Mouse (Mus musculus): Measurements from ENCODE around the gene Zcchc2. TPM values are rescaled to one million over a fixed set of nuclear protein-coding genes. Genes with fewer than 3 reads are reported as not detected.
A peak's percentile ranks its signal among the peaks of the same experiment; 100 is the strongest.

Zcchc2 gene
- polyA plus RNA-seq, 1 experiment from 2014 or later: 3.1 TPM

DNA sequence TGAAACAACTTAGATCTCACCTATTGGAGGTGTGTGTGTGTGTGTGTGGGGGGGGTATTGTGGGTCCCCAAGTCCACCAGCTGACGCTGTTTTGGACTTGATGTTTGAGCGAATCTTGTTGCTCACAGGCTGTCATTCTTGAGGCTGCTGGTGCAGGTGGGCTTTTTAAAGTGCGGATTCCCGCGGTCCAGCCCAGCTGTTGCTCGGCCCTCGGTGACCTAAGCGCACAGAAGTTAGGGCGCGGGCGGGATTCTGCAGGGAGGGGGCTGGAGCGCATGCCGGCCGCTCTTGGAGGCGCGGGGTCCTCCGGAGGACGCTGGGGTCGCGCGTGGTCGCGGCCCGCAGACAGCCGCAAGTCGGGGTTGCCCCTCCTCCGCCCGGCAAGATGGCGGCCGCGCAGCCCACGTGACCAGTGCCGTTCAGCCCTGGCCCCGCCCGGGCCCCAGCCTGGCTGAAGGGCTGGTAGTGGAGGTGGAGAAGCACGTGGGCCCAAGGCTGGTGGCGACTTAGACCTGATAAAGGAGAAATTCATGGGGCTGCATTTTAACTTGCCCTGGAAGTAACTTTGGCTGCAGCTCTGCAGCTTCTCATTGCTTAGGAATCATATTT is 3.5 kb downstream of the Zcchc2 start:
- peak; percentile 70 for ATAC-seq (ENCODE audit: low FRiP score)

DNA sequence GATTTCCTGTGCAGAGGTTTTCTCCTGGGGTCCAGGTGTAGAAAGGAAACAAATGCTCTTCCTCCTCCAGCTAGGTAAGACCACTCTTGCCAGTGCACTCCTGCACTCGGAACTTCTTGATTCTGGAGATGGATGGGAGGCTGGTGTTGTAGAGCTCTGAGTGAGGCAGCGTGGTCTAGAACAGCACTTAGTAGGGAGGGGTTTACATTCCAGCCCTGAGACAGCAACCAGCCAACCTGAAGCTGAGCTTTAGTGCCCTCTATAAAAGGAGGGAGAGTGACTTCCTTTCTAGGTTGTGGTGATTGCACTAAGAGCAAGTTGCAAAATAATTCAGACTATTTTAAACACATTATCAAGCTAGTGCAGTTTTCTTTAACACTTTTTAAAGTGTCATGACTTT is 5.8 kb downstream of the Zcchc2 start:
- Histone ChIP-seq H3K4me1 (replicated peaks; ENCODE audit: control insufficient read depth, insufficient read depth, low read length) (peaks cover 25% of the 10 kb centered on the region), H3K4me3 (replicated peaks; ENCODE audit: low read length) (no peak overlapping the region), H3K9me3 (ENCODE audit: control insufficient read depth, low read length) (no peaks in the 10 kb centered on the region), H3K36me3 (replicated peaks; ENCODE audit: control insufficient read depth, insufficient read depth) (no peaks in the 10 kb centered on the region), H3K9ac (no peak overlapping the region), H3K27ac (no peak overlapping the region), H3K4me2 (replicated peaks) (no peak overlapping the region), H3K27me3 (ENCODE audit: control insufficient read depth, insufficient read depth, low read length) (no peaks in the 10 kb centered on the region)
- WGBS: 82% methylated on average over 2 of the region's 2 CpGs
- DNase-seq (ENCODE audit: low spot score) (no peak), ATAC-seq (ENCODE audit: low FRiP score) (no peak)

More for the DNA sequence above, 3.5 kb downstream of the Zcchc2 start:
- Histone ChIP-seq H3K4me3 (replicated peaks; ENCODE audit: low read length) (peak overlapping the region; percentile 74), H3K9ac (peak overlapping the region; percentile 63), H3K27ac (no peak overlapping the region; the same call in 1 of the 2 replicates), H3K27me3 (ENCODE audit: control insufficient read depth, insufficient read depth, low read length) (no peaks in the 10 kb centered on the region), H3K4me2 (replicated peaks) (peak overlapping the region; percentile 99), H3K9me3 (ENCODE audit: control insufficient read depth, low read length) (no peaks in the 10 kb centered on the region), H3K4me1 (replicated peaks; ENCODE audit: control insufficient read depth, insufficient read depth, low read length) (peaks cover 29% of the 10 kb centered on the region), H3K36me3 (replicated peaks; ENCODE audit: control insufficient read depth, insufficient read depth) (no peaks in the 10 kb centered on the region)
- peak; percentile 78 for DNase-seq (ENCODE audit: low spot score)
- WGBS: under 1% methylated on average over 36 of the region's 37 CpGs

DNA sequence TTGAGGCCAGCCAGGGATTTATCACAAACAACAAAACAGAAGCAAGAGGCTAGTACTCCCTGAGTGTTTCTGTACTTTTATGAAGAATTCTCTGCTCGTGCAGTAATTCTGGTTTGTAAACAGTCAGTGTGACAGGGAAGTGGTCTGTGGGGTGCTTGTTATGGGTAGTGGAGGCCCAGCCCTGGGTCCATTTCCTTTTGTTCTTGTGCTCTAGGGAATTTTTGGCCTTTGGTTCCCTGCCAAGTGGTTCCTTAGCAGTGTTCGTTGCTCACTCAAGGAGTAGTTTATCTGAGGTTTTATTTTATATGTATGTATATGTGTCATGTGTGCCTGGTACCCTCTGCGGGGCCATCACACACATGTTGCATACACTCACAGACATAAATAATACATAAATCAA is 7.1 kb downstream of the Zcchc2 start:
- DNase-seq (ENCODE audit: low spot score) (no peak), ATAC-seq (ENCODE audit: low FRiP score) (no peak)
- WGBS: 47% methylated on average over 3 of the region's 3 CpGs

DNA sequence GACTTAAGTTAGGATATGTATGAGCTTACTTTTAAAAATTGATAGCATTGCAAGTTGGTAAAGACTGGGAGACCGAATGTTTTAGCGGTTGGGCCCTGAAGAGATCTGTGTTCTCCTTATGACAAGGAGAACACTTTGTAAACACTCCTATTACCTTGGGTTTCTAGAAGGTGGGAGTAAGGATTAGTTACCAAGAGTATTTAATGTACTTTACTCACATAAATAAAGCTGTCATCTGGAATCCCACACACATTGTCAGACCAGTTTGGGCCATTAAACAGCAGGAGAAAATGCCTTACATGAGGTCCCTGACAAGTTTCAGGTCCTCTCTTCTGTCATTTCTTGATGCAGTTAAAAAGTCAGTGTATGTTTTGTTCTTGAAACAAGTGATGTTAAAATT is 9.6 kb downstream of the Zcchc2 start:
- 97% methylated on average over 2 of the region's 2 CpGs for WGBS
- H3K4me2 ChIP-seq (replicated peaks): no peak overlapping the region
- H3K9me3 ChIP-seq (ENCODE audit: control insufficient read depth, low read length): no peaks in the 10 kb centered on the region
- ATAC-seq (ENCODE audit: low FRiP score) (no peak), DNase-seq (ENCODE audit: low spot score) (no peak)
- H3K9ac ChIP-seq: no peak overlapping the region; the same call in 1 of the 2 replicates
- no peak overlapping the region for H3K27ac ChIP-seq
- H3K27me3 ChIP-seq (ENCODE audit: control insufficient read depth, insufficient read depth, low read length): no peaks in the 10 kb centered on the region
- no peak overlapping the region for H3K4me3 ChIP-seq (replicated peaks; ENCODE audit: low read length)
- no peaks in the 10 kb centered on the region; the same call in 1 of the 2 replicates for H3K4me1 ChIP-seq (replicated peaks; ENCODE audit: control insufficient read depth, insufficient read depth, low read length)
- peaks cover 10% of the 10 kb centered on the region; the same call in 1 of the 2 replicates for H3K36me3 ChIP-seq (replicated peaks; ENCODE audit: control insufficient read depth, insufficient read depth)

More for the DNA sequence above, 7.1 kb downstream of the Zcchc2 start:
- no peaks in the 10 kb centered on the region for H3K27me3 ChIP-seq (ENCODE audit: control insufficient read depth, insufficient read depth, low read length)
- no peak overlapping the region for H3K27ac ChIP-seq
- no peaks in the 10 kb centered on the region for H3K36me3 ChIP-seq (replicated peaks; ENCODE audit: control insufficient read depth, insufficient read depth)
- H3K4me2 ChIP-seq (replicated peaks): no peak overlapping the region
- no peak overlapping the region for H3K9ac ChIP-seq
- no peak overlapping the region for H3K4me3 ChIP-seq (replicated peaks; ENCODE audit: low read length)
- H3K9me3 ChIP-seq (ENCODE audit: control insufficient read depth, low read length): no peaks in the 10 kb centered on the region
- peaks cover 16% of the 10 kb centered on the region for H3K4me1 ChIP-seq (replicated peaks; ENCODE audit: control insufficient read depth, insufficient read depth, low read length)

DNA sequence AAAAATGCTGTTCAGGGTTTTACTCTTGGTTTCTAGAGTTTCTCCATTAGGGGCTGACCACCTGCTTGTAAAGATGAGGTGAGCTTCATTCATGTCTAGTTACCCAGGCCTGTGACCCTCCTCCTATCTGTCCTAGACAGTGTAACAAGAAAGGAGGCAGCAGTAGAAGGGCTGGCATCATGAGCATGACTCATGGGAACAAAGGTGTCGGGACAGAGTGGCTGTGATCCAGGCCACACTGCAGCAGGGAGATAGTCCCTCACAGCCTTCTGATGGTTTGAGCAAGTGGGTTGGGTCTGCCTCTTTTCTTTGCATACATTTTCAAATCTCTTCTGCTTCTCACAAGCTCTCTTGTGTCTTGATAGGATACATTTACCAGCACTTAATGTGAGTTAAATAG is 17.4 kb downstream of the Zcchc2 start:
- Histone ChIP-seq H3K27ac (no peak overlapping the region), H3K4me2 (replicated peaks) (no peak overlapping the region), H3K4me3 (replicated peaks; ENCODE audit: low read length) (no peak overlapping the region), H3K4me1 (replicated peaks; ENCODE audit: control insufficient read depth, insufficient read depth, low read length) (no peaks in the 10 kb centered on the region), H3K36me3 (replicated peaks; ENCODE audit: control insufficient read depth, insufficient read depth) (peaks cover 43% of the 10 kb centered on the region), H3K9ac (no peak overlapping the region), H3K27me3 (ENCODE audit: control insufficient read depth, insufficient read depth, low read length) (no peaks in the 10 kb centered on the region), H3K9me3 (ENCODE audit: control insufficient read depth, low read length) (no peaks in the 10 kb centered on the region)
- no peak for DNase-seq (ENCODE audit: low spot score)
- ATAC-seq (ENCODE audit: low FRiP score): no peak
- 93% methylated on average over 1 of the region's 1 CpGs for WGBS

DNA sequence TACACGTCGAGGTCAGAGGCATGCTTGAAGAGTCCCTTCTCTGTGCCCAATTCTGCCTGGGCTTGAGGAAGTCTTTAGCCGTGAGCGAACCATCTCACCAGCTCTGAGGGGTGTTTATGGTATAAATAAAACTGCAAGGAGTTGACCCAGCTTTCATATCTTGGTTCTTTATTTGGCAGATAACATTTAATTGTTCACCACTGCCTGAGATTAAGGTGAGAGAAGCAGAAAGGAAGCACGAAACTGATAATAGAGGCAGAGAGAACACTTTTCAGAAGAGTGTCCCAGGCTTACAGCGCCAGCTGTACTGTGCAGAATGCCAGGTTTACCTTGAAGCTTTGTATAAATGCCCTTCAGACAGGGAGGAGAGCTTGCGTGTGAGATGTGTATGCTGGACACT is 20.9 kb downstream of the Zcchc2 start:
- ATAC-seq (ENCODE audit: low FRiP score) (no peak), DNase-seq (ENCODE audit: low spot score) (no peak)
- no peaks in the 10 kb centered on the region for H3K27me3 ChIP-seq (ENCODE audit: control insufficient read depth, insufficient read depth, low read length)
- no peak overlapping the region for H3K4me3 ChIP-seq (replicated peaks; ENCODE audit: low read length)
- no peaks in the 10 kb centered on the region for H3K4me1 ChIP-seq (replicated peaks; ENCODE audit: control insufficient read depth, insufficient read depth, low read length)
- H3K9ac ChIP-seq: no peak overlapping the region
- no peak overlapping the region for H3K4me2 ChIP-seq (replicated peaks)
- H3K9me3 ChIP-seq (ENCODE audit: control insufficient read depth, low read length): no peaks in the 10 kb centered on the region
- peaks cover 37% of the 10 kb centered on the region for H3K36me3 ChIP-seq (replicated peaks; ENCODE audit: control insufficient read depth, insufficient read depth)
- H3K27ac ChIP-seq: no peak overlapping the region
- WGBS: 96% methylated on average over 7 of the region's 7 CpGs

DNA sequence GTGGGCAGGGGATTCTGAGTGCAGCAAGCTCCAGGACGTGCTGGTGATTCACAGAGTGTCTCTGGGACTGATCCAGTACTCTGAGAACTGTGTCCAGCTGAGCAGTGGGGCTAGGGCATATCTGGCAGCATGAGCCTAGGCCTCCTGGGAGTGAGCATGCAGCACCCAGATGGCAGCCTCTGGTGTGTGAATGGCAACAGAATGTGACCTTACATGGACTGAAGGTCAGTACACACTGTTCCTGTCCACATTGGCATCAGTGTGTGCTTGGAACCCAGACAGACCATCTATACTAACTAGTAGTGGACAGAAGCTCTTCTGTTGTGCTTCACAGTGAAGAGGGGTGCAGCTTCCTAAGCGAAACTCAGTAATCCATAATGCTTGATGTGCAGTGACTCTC is 23.6 kb downstream of the Zcchc2 start:
- no peak for ATAC-seq (ENCODE audit: low FRiP score)
- H3K9me3 ChIP-seq (ENCODE audit: control insufficient read depth, low read length): no peaks in the 10 kb centered on the region
- DNase-seq (ENCODE audit: low spot score): no peak
- no peak overlapping the region for H3K4me3 ChIP-seq (replicated peaks; ENCODE audit: low read length)
- H3K27me3 ChIP-seq (ENCODE audit: control insufficient read depth, insufficient read depth, low read length): no peaks in the 10 kb centered on the region
- 90% methylated on average over 2 of the region's 2 CpGs for WGBS
- H3K4me2 ChIP-seq (replicated peaks): no peak overlapping the region
- peaks cover 49% of the 10 kb centered on the region for H3K36me3 ChIP-seq (replicated peaks; ENCODE audit: control insufficient read depth, insufficient read depth)
- no peaks in the 10 kb centered on the region for H3K4me1 ChIP-seq (replicated peaks; ENCODE audit: control insufficient read depth, insufficient read depth, low read length)
- no peak overlapping the region for H3K9ac ChIP-seq
- no peak overlapping the region for H3K27ac ChIP-seq

DNA sequence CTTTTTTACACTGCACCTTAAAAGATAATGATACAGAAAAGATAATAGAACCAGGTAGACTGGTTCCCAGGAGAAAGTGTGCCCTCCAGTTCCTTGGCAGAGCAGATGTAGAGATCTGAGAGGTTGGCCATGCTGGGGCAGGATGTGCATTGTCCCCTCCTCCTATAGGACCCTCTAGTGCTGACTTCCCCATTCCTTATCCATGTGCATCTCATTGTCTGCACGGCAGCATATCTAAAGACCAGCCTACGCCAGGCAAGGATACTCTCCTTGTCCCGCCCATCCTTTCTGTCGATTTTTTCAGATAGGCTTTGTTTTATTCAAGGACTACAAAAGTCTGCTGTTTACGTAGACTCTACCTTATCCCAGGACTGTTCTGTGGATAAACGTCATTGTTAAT is 26.1 kb downstream of the Zcchc2 start:
- Histone ChIP-seq H3K27me3 (ENCODE audit: control insufficient read depth, insufficient read depth, low read length) (no peaks in the 10 kb centered on the region), H3K36me3 (replicated peaks; ENCODE audit: control insufficient read depth, insufficient read depth) (peaks cover 58% of the 10 kb centered on the region), H3K4me3 (replicated peaks; ENCODE audit: low read length) (no peak overlapping the region), H3K4me2 (replicated peaks) (no peak overlapping the region), H3K9ac (no peak overlapping the region), H3K27ac (no peak overlapping the region), H3K4me1 (replicated peaks; ENCODE audit: control insufficient read depth, insufficient read depth, low read length) (no peaks in the 10 kb centered on the region), H3K9me3 (ENCODE audit: control insufficient read depth, low read length) (no peaks in the 10 kb centered on the region)
- ATAC-seq (ENCODE audit: low FRiP score): no peak
- 87% methylated on average over 6 of the region's 6 CpGs for WGBS
- no peak for DNase-seq (ENCODE audit: low spot score)

DNA sequence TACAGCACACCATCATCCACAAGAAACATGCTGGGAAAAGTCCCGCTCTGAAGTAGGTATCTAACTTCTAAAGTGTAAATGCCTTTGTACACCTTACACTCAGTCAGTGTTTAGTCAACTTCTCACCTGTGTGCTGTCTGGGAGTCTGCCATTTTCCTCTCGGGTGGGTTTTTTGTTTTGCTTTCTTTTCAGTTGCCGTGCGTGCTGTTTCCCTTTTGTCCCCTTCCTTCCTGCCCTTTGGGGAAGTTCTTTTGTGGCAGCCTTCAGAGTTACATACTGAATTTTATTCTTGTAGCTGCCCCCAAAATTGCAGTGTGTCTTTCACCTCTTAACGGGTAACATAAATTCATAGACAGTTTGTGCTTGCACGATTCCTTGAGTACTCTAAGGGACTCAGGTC is 29.6 kb downstream of the Zcchc2 start:
- 67% methylated on average over 6 of the region's 6 CpGs for WGBS
- Histone ChIP-seq H3K9me3 (ENCODE audit: control insufficient read depth, low read length) (no peaks in the 10 kb centered on the region), H3K36me3 (replicated peaks; ENCODE audit: control insufficient read depth, insufficient read depth) (peaks cover 84% of the 10 kb centered on the region), H3K4me3 (replicated peaks; ENCODE audit: low read length) (no peak overlapping the region), H3K4me2 (replicated peaks) (no peak overlapping the region), H3K27me3 (ENCODE audit: control insufficient read depth, insufficient read depth, low read length) (no peaks in the 10 kb centered on the region), H3K4me1 (replicated peaks; ENCODE audit: control insufficient read depth, insufficient read depth, low read length) (no peaks in the 10 kb centered on the region), H3K9ac (no peak overlapping the region), H3K27ac (no peak overlapping the region)
- ATAC-seq (ENCODE audit: low FRiP score): no peak
- DNase-seq (ENCODE audit: low spot score): no peak

DNA sequence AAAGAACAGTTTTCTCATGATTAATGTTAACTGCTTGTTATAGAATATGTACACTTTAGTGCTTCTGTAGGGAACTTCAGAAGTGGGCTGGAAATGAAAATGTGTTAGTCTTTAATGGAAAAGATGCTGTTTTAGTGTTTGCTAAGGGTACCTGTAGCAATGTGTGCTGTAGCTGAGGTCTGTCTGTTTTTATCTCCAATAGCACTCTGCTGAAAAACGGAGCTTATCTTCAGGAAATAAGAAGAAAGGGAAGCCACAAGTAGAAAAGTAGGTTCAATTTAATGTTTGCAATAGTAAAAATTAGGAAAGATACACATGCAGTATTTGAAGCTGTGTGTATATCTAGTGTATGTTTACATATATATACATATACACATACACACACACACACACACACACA is 32.8 kb downstream of the Zcchc2 start:
- Histone ChIP-seq H3K27me3 (ENCODE audit: control insufficient read depth, insufficient read depth, low read length) (no peaks in the 10 kb centered on the region), H3K4me3 (replicated peaks; ENCODE audit: low read length) (no peak overlapping the region), H3K4me1 (replicated peaks; ENCODE audit: control insufficient read depth, insufficient read depth, low read length) (no peaks in the 10 kb centered on the region), H3K36me3 (replicated peaks; ENCODE audit: control insufficient read depth, insufficient read depth) (peaks cover 77% of the 10 kb centered on the region), H3K4me2 (replicated peaks) (no peak overlapping the region), H3K27ac (no peak overlapping the region), H3K9ac (no peak overlapping the region), H3K9me3 (ENCODE audit: control insufficient read depth, low read length) (no peaks in the 10 kb centered on the region)
- WGBS: 96% methylated on average over 1 of the region's 1 CpGs
- ATAC-seq (ENCODE audit: low FRiP score) (no peak), DNase-seq (ENCODE audit: low spot score) (no peak)
